Mouse (Mus musculus) large intestine, adult 2 months (tissue): Measurements from ENCODE around the gene Tepp. TPM values are rescaled to one million over a fixed set of nuclear protein-coding genes. Genes with fewer than 3 reads are reported as not detected.

Experiments used
- DNase-seq: peaks from one replicate; pipeline ENCODE4 v3.0.0-alpha.2; 2012; ENCODE audit warnings: low read depth, low spot score
- WGBS: fragments of 180-500 bp; shearing (Covaris S2); methylation state at CpG from one replicate; pipeline ENCODE4 v1.1.7; 2018; 5-methylcytosine and 5-hydroxymethylcytosine counted together
- polyA plus RNA-seq: library from polyadenylated mRNA; depleted of rRNA; stranded (reverse); fragments of >200 nt; gene quantifications from 2 replicates; pipeline ENCODE4 v1.2.3, GENCODE M21; 2012; rRNA removed

Tepp gene
- polyA plus RNA-seq, 1 experiment, result not detected

- 20% methylated on average over 8 of the region's 8 CpGs for WGBS
Measured at GRCm38 (mm10) chr8:95358550-95359411, 48.4 kb downstream of the Tepp start.

DNA sequence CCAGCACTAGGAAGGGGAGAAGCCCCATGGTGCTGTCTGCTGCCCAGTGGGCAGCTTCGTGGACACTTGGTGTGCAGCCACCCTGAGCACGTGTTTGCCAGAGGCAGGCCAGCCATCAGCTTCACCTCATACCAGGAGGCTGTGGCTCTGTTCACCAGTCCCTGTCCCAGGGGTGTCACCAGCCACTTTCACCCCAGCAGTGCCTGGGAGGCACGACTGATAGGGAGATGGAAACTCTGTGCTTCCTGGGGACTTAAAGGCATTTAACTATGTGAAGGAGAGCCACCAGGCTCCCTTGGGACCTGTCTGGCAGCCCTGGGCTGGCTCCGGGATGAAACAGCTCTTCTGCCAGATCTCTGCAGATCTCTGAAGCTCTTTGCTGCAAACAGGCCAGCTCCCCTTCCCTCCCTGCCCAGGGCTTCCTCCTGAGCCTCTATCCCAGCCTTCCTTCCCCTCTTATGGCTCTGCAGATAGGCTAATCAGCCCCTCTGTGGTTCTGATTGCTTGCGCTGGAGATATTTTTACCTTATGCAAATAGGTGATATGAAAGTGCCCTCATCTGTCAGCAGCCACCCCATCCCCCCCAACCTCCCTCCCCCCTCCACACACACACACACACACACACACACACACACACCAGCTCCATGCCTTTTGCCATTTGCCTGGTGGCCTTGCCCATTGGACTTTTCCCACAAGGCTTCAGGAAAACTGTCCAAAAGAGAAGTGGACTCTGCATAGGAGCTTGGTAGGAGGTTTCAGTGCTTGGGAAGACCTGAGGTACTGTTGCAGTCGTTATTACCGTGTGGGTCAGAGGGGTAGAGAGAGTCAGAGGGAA is 50.0 kb downstream of the Tepp start:
- WGBS, result 46% methylated on average over 7 of the region's 7 CpGs
- DNase-seq, result no peak

More at GRCm38 (mm10) chr8:95358550-95359411, 48.4 kb downstream of the Tepp start:
- DNase-seq, result no peak

DNA sequence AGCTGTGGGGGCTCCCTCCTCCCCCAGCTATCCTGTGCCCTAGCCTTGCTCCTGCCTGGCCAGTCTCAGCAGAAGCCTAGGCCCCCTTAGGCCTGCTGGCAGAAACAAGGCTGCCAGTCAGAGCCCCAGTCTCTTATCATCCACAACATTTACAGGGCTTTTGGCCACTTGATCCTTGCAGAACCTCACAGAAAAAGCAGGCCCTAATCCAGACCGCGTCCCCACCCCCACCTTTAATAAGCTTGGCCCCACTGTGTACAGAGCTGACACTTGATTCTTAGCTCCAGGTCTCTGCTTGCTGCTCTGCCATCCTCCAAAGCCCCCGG is 50.6 kb downstream of the Tepp start:
- 80% methylated on average over 3 of the region's 3 CpGs for WGBS
- no peak for DNase-seq

GRCm38 (mm10) chr8:95362272-95362671 is 51.9 kb downstream of the Tepp start:
- 28% methylated on average over 6 of the region's 6 CpGs for WGBS
- DNase-seq, result no peak

GRCm38 (mm10) chr8:95363849-95364248 is 53.5 kb downstream of the Tepp start:
- DNase-seq, result no peak
- 34% methylated on average over 2 of the region's 2 CpGs for WGBS

DNA sequence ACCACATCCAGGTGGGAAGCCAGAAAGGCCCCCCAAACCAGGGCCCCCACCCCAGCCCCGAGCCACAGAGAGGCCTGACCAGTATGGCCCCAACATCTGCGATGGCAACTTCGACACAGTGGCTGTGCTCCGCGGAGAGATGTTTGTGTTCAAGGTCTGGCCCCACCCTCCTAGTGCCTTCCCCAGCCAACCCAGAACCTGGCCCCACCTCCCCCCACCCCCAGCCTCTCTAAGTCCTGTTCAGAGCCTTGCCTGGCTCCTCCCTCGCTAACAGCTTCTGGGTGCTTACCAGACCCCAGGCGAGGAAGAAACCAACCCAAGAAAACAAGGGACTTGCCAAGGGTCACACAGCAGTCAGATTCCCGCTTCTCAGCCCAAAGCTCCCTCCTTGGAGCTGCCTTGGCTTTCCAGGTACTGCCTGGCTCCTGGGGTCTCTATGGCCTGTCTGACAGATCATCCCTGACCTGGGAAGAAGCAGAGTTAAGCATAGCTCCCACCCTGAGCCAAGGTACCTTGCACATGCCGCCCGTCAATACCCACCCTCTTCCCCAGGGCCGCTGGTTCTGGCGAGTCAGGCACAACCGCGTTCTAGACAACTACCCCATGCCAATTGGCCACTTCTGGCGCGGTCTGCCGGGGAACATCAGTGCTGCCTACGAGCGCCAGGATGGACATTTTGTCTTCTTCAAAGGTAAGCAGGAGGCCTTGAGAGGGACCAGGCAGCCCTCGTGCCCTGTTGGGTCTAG is 59.4 kb downstream of the Tepp start:
- no peak for DNase-seq
- WGBS, result 61% methylated on average over 20 of the region's 20 CpGs

GRCm38 (mm10) chr8:95373389-95374002 is 63.1 kb downstream of the Tepp start:
- WGBS, result 72% methylated on average over 12 of the region's 12 CpGs
- no peak for DNase-seq

DNA sequence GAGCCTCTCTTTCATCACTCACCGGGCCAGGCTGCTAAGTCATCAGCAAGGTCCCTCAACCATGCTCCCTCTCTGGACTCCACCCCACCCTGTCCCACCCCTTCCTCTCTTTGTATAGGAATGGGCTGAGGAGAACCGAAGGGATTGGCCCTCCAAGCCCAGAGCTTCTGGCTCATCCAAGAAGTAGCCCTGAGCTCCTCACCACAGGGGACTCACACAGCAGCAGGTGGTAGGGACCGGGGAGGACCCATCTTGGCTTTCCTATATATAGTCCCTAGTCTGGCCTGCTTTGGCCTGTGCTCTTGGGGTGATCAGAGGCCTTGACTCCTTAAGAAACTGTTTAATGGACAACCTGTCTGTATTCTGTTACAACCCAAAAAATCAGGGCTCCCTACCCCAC is 64.1 kb downstream of the Tepp start:
- 75% methylated on average over 3 of the region's 3 CpGs for WGBS
- DNase-seq, result no peak

GRCm38 (mm10) chr8:95375374-95375930 is 65.1 kb downstream of the Tepp start:
- WGBS, result 82% methylated on average over 7 of the region's 7 CpGs

More at GRCm38 (mm10) chr8:95375374-95375930, 65.1 kb downstream of the Tepp start:
- no peak for DNase-seq

Other genes starting within 250 kb of the Tepp start
- gene Katnb1, start 229.4 kb upstream of the Tepp start, polyA plus RNA-seq, result 16.5 and 19.0 TPM in 2 replicates
- gene Kifc3, start 107.8 kb upstream of the Tepp start, polyA plus RNA-seq, result 25.6 and 31.4 TPM in 2 replicates
- gene Cngb1, start 4.0 kb upstream of the Tepp start, polyA plus RNA-seq, result 0.23 and 0.46 TPM in 2 replicates
- 4.8 and 6.2 TPM in 2 replicates for gene Zfp319, start 21.4 kb downstream of the Tepp start, polyA plus RNA-seq
- gene Usb1, start 21.7 kb downstream of the Tepp start, polyA plus RNA-seq, result 27.7 and 31.1 TPM in 2 replicates
- gene Mmp15, start 41.7 kb downstream of the Tepp start, polyA plus RNA-seq, result 9.5 and 10.7 TPM in 2 replicates
- 31.0 and 33.0 TPM in 2 replicates for gene Cfap20, start 124.3 kb downstream of the Tepp start, polyA plus RNA-seq
- gene Csnk2a2, start 179.5 kb downstream of the Tepp start, polyA plus RNA-seq, result 17.9 and 18.6 TPM in 2 replicates
- gene Ccdc113, start 223.5 kb downstream of the Tepp start, polyA plus RNA-seq, result not detected in 2 replicates